Comparison of ENCODE assay signal across 8 mouse cellular contexts in the genomic region with DNA sequence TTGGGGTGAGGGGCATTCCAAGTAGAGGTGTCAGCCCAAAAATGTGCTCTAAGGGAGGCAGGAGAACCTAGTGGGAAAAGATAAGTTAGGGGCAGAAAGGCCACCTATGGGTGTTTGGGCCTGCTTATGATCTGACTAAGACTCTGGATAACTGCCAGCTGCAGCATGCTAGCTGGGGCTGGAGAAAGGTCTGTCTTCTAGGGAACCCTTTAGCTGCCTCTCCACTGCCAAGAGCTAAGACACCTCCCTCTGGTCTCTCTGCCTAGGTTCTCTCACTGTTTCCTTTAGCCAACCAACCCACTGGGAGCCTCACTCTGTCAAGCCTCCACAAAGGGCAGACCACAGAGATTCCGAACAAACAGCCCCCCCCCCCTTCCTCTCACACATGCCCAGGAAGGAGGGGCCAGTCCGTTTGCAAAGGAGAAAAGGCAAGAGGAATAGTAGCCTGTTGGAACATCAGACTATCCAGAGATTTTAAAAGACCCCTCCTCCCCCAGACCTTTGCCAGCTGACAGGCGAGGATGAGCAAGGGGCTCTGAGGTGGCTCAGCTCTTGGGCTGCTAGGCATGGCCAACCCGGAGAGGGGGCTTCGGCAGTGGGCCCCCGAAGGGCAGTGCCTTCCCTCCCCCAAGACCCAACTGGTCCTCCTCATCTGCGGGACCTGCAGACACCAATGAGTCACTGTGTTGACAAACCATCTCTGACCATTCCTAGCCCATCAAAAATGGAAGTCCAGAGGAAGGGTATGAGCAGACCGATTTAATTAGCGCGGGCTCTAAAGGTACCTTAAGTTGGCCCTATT. TPM values are rescaled to one million over a fixed set of nuclear protein-coding genes. Genes with fewer than 3 reads are reported as not detected.
DNase-seq lines count a peak whose midpoint lies in the region; ATAC-seq and TF ChIP-seq lines count a peak whose summit lies in the region.

No protein-coding gene starts in this region.

- H3K27me3 ChIP-seq in cerebellum, adult 2 months (ENCODE audit: control insufficient read depth, insufficient read depth, low read length), result no peaks in the 10 kb centered on the region
- no peaks in the 10 kb centered on the region for H3K27me3 ChIP-seq in forebrain, postnatal 0 days (ENCODE audit: insufficient read depth, low read length)
- H3K27me3 ChIP-seq in hindbrain, embryonic 13.5 days, result no peaks in the 10 kb centered on the region
- H3K27me3 ChIP-seq in midbrain, postnatal 0 days (ENCODE audit: insufficient read depth, low read length), result no peaks in the 10 kb centered on the region
- no peaks in the 10 kb centered on the region for H3K27me3 ChIP-seq in thymus, adult 2 months (ENCODE audit: control insufficient read depth, insufficient read depth, low read length)

- peak overlapping the region; percentile 63; the same call in 1 of the 2 replicates for H3K27ac ChIP-seq in cerebellum, adult 2 months (ENCODE audit: insufficient read depth, low read length)
- H3K27ac ChIP-seq in forebrain, postnatal 0 days (ENCODE audit: low read depth, low read length), result peak overlapping the region; percentile 78
- peak overlapping the region; percentile 100 for H3K27ac ChIP-seq in hindbrain, embryonic 13.5 days
- H3K27ac ChIP-seq in midbrain, postnatal 0 days (ENCODE audit: low read depth, low read length), result peak overlapping the region; percentile 67
- H3K27ac ChIP-seq in thymus, adult 2 months (ENCODE audit: control insufficient read depth, insufficient read depth, low read length), result peak overlapping the region; percentile 93

- peak overlapping the region; percentile 39; the same call in 1 of the 2 replicates for H3K9ac ChIP-seq in forebrain, postnatal 0 days
- H3K9ac ChIP-seq in hindbrain, embryonic 13.5 days, result peak overlapping the region; percentile 66
- H3K9ac ChIP-seq in midbrain, postnatal 0 days (replicated peaks; ENCODE audit: low read length, poor library complexity, severe bottlenecking), result peak overlapping the region; percentile 29; the same call in 1 of the 2 replicates

- peak; percentile 74 for DNase-seq in MN1 (ENCODE audit: low spot score)
- peak; percentile 49 to 71 for DNase-seq in cerebellum, adult 2 months
- no peak for DNase-seq in forebrain, postnatal 0 days
- DNase-seq in liver, result peak; percentile 67
- DNase-seq in midbrain, postnatal 0 days (ENCODE audit: low spot score), result peak; percentile 62
- DNase-seq in thymus, adult 2 months, result peak; percentile 49
- DNase-seq in left cerebral cortex, postnatal 36 days (ENCODE audit: low spot score in 2 of 2), result no peak

- H3K36me3 ChIP-seq in forebrain, postnatal 0 days (ENCODE audit: insufficient read depth), result 0 out of 2 replicates have a peak, but pooled peaks cover 4% of the 10 kb centered on the region
- peaks cover 6% of the 10 kb centered on the region; the same call in 1 of the 2 replicates for H3K36me3 ChIP-seq in hindbrain, embryonic 13.5 days
- H3K36me3 ChIP-seq in midbrain, postnatal 0 days (ENCODE audit: insufficient read depth, low read length), result no peaks in the 10 kb centered on the region
- no peaks in the 10 kb centered on the region for H3K36me3 ChIP-seq in thymus, adult 2 months (ENCODE audit: control insufficient read depth, insufficient read depth, low read length)

- H3K4me3 ChIP-seq in cerebellum, adult 2 months (replicated peaks; ENCODE audit: insufficient read depth, low read depth, low read length), result no peak overlapping the region
- peak overlapping the region; percentile 91; the same call in 1 of the 2 replicates for H3K4me3 ChIP-seq in forebrain, postnatal 0 days (ENCODE audit: low read depth, low read length)
- peak overlapping the region; percentile 100; the same call in 1 of the 2 replicates for H3K4me3 ChIP-seq in hindbrain, embryonic 13.5 days
- peak overlapping the region; percentile 96; the same call in 1 of the 2 replicates for H3K4me3 ChIP-seq in midbrain, postnatal 0 days (ENCODE audit: low read depth, low read length)
- H3K4me3 ChIP-seq in thymus, adult 2 months (ENCODE audit: control insufficient read depth, insufficient read depth, low read length), result peak overlapping the region; percentile 22

- no peak for ATAC-seq in forebrain, postnatal 0 days
- ATAC-seq in hindbrain, embryonic 13.5 days (ENCODE audit: low FRiP score), result peak; percentile 11; the same call in 1 of the 2 replicates
- no peak for ATAC-seq in midbrain, postnatal 0 days (ENCODE audit: low FRiP score)

- WGBS in cerebellum, adult 2 months, result 10% methylated on average over 10 of the region's 10 CpGs
- WGBS in forebrain, postnatal 0 days, result 8% methylated on average over 10 of the region's 10 CpGs
- 7% methylated on average over 10 of the region's 10 CpGs for WGBS in hindbrain, embryonic 13.5 days
- whole genome bisulfite sequencing in midbrain, postnatal 0 days, result 3% methylated on average over 10 of the region's 10 CpGs
- 14% methylated on average over 10 of the region's 10 CpGs for WGBS in thymus, adult 2 months

- H3K9me3 ChIP-seq in forebrain, postnatal 0 days (ENCODE audit: low read length), result no peaks in the 10 kb centered on the region
- H3K9me3 ChIP-seq in hindbrain, embryonic 13.5 days, result no peaks in the 10 kb centered on the region
- no peaks in the 10 kb centered on the region for H3K9me3 ChIP-seq in midbrain, postnatal 0 days (ENCODE audit: low read length)

- TF ChIP-seq CTCF in cerebellum, adult 2 months (IDR thresholded peaks at IDR 0.05; ENCODE audit: borderline replicate concordance, insufficient read depth, low read depth, low read length), result no peak
- no peak for TF ChIP-seq CTCF in forebrain, postnatal 0 days (IDR thresholded peaks at IDR 0.05; ENCODE audit: low read depth)
- TF ChIP-seq CTCF in midbrain, postnatal 0 days (IDR thresholded peaks at IDR 0.05), result 0 out of 2 replicates have a peak, but pooled peaks have one; percentile 3
- no peak for TF ChIP-seq CTCF in thymus, adult 2 months (IDR thresholded peaks at IDR 0.05; ENCODE audit: borderline replicate concordance, control insufficient read depth, extremely low read depth, insufficient read depth, low read length, poor library complexity)

- H3K4me1 ChIP-seq in cerebellum, adult 2 months (ENCODE audit: control insufficient read depth, insufficient read depth, low read length), result peaks cover 20% of the 10 kb centered on the region
- H3K4me1 ChIP-seq in forebrain, postnatal 0 days (ENCODE audit: insufficient read depth), result peaks cover 23% of the 10 kb centered on the region
- H3K4me1 ChIP-seq in hindbrain, embryonic 13.5 days (replicated peaks), result peaks cover 41% of the 10 kb centered on the region
- H3K4me1 ChIP-seq in midbrain, postnatal 0 days (ENCODE audit: insufficient read depth, low read length), result peaks cover 19% of the 10 kb centered on the region
- peaks cover 45% of the 10 kb centered on the region for H3K4me1 ChIP-seq in thymus, adult 2 months (replicated peaks; ENCODE audit: control insufficient read depth, insufficient read depth, low read length)

- H3K4me2 ChIP-seq in forebrain, postnatal 0 days (ENCODE audit: low read depth), result peak overlapping the region; percentile 97
- peak overlapping the region; percentile 97 for H3K4me2 ChIP-seq in hindbrain, embryonic 13.5 days
- peak overlapping the region; percentile 94 for H3K4me2 ChIP-seq in midbrain, postnatal 0 days (ENCODE audit: low read depth, low read length, poor library complexity, severe bottlenecking)

- intact Hi-C loops in left cerebral cortex, postnatal 36 days (cut with DNase I), result no loop called here

- TF ChIP-seq POLR2A in cerebellum, adult 2 months (IDR thresholded peaks at IDR 0.05; ENCODE audit: borderline replicate concordance, insufficient read depth, low read length), result no peak
- 0 out of 2 replicates have a peak, but pooled peaks have one; percentile 39 for TF ChIP-seq POLR2A in thymus, adult 2 months (IDR thresholded peaks at IDR 0.05; ENCODE audit: control insufficient read depth, extremely low read depth, insufficient read depth, low read length, poor library complexity)

RNA-seq across cellular contexts. Expression of a gene that starts 1.4 kb away (rescaled TPM):
- 126 and 134 TPM in 2 replicates for polyA plus RNA-seq in cerebellum, adult 2 months (2012; rRNA removed)
- 113 and 137 TPM in 2 replicates for total RNA-seq in forebrain, postnatal 0 days (2014; rRNA removed)
- polyA plus RNA-seq in forebrain, postnatal 0 days (2015; fragmentation: Nextera tagmentation; extraction: Ambion mirVana), result 103 and 117 TPM in 2 replicates
- 179 and 180 TPM in 2 replicates for polyA plus RNA-seq in hindbrain, embryonic 13.5 days (2015; fragmentation: Nextera tagmentation; extraction: Ambion mirVana)
- 172 and 176 TPM in 2 replicates for total RNA-seq in midbrain, postnatal 0 days (2014; rRNA removed)
- polyA plus RNA-seq in midbrain, postnatal 0 days (2015; fragmentation: Nextera tagmentation; extraction: Ambion mirVana), result 110 and 126 TPM in 2 replicates
- polyA plus RNA-seq in thymus, adult 2 months (2012; rRNA removed), result 130 and 147 TPM in 2 replicates
- 100 to 1,000 TPM; 160 to 182 TPM for total RNA-seq in left cerebral cortex, postnatal 36 days (2021)

Comparison
In these comparisons a context has a peak if more than half of its experiments do, and no peak if none do; other contexts are left out.
1. DNase-seq: peak in MN1 (single experiment), cerebellum, adult 2 months (2 of 2), liver (single experiment), midbrain, postnatal 0 days (single experiment) and thymus, adult 2 months (single experiment); none in forebrain, postnatal 0 days (single experiment) and left cerebral cortex, postnatal 36 days (0 of 2).
2. Peak in every context shown above with its lines, with median percentiles within 50 percentile points of each other: H3K27ac ChIP-seq, H3K4me2 ChIP-seq and H3K9ac ChIP-seq.